Mouse (Mus musculus): ENCODE measurements around the gene Fam177a. TPM values are rescaled to one million over a fixed set of nuclear protein-coding genes. Genes with fewer than 3 reads are reported as not detected.
"Not testable (repeated sequence)": the region's sequence is repeated elsewhere in the genome, so short reads cannot be mapped to it uniquely, and the experiment has no call there.

The Fam177a gene
- total RNA-seq (2021): 10 to 100 TPM; 15.8 to 18.9 TPM
- long read RNA-seq, experiment 1, transcript Fam177a-201 (5 exons, 3,922 nt): major isoform, 13 of 16 reads
- long read RNA-seq, experiment 1, partial matches to known transcripts: 1 of 16 reads
- long read RNA-seq, experiment 1, other reads (novel, unspliced or antisense): 2 of 16 reads
- long read RNA-seq, experiment 2, transcript Fam177a-201 (5 exons, 3,922 nt): major isoform, 9 of 12 reads
- long read RNA-seq, experiment 2, partial matches to known transcripts: 1 of 12 reads
- long read RNA-seq, experiment 2, other reads (novel, unspliced or antisense): 2 of 12 reads

DNA sequence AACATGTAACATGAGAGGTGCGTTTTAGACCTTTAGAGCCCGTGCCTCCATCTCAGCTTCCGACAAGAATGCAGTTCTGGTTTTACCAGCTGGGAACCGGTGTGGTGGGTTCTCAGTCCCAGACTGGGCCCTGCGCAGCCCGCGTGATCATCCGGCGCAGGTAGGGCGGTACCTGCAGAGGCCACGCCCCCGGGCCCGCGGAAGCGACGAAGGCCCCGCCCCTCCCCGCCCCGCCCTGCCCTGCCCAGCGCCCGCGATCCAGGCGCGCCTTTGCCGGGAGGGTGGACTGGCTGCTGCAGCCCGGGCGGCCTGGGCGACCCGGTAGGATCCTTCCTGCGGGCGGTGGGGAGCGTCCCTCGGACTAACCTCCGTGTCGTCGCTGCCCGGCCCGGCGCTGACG lies at the start of gene Fam177a:
Gene Fam177a, plus strand, starts transcription at position 228 of the 400 bp plus-strand sequence.
- H3K4me3 ChIP-seq; DNase-seq (ENCODE audit: extremely low spot score in 1 of 2, low spot score in 2 of 2); H3K27ac ChIP-seq; intact Hi-C loops (cut with DNase I): not testable (repeated sequence)

DNA sequence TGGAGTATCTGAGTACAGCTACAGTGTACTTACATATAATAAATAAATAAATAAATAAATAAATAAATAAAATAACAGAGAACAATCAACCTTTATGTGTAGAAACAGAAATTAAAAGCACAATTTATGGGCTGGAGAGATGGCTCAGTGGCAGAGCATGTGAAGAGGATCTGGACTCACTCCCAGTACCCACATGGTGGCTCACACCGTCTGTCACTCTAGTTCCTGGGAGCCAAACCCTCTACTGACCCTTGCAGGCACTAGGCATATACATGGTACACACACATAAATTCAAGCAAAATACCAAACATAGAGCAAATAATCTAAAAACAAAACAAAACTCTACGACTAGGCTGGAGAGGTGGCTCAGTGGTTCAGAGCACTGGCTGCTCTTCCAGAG lies 49.0 kb upstream of the Fam177a start:
- Histone ChIP-seq H3K4me3 (no peak overlapping the region), H3K27ac (no peak overlapping the region)
- DNase-seq (ENCODE audit: extremely low spot score in 1 of 2, low spot score in 2 of 2): no peak
- intact Hi-C loops (cut with DNase I): no loop called here
- no peak for TF ChIP-seq CTCF (IDR thresholded peaks at IDR 0.05)

DNA sequence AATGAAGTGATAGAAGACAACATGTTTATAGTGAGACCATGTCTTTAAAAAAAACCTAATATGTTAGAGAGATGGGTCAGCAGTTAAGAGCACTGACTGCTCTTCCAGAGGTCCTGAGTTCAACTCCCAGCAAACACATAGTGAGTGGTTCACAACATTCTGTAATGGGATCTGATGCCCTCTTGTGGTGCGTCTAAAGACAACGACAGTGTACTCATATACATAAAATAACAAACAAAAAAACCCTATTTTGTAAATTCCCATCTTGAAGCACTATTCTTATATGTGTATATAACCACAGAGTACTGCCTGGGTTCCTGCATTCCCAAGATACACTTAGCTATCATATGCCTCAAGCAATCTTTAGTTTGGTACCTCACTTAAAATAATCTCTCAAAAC lies 45.6 kb upstream of the Fam177a start:
- TF ChIP-seq CTCF (IDR thresholded peaks at IDR 0.05): peak; percentile 38
- intact Hi-C loops (cut with DNase I); DNase-seq (ENCODE audit: extremely low spot score in 1 of 2, low spot score in 2 of 2); H3K4me3 ChIP-seq; H3K27ac ChIP-seq: not testable (repeated sequence)

DNA sequence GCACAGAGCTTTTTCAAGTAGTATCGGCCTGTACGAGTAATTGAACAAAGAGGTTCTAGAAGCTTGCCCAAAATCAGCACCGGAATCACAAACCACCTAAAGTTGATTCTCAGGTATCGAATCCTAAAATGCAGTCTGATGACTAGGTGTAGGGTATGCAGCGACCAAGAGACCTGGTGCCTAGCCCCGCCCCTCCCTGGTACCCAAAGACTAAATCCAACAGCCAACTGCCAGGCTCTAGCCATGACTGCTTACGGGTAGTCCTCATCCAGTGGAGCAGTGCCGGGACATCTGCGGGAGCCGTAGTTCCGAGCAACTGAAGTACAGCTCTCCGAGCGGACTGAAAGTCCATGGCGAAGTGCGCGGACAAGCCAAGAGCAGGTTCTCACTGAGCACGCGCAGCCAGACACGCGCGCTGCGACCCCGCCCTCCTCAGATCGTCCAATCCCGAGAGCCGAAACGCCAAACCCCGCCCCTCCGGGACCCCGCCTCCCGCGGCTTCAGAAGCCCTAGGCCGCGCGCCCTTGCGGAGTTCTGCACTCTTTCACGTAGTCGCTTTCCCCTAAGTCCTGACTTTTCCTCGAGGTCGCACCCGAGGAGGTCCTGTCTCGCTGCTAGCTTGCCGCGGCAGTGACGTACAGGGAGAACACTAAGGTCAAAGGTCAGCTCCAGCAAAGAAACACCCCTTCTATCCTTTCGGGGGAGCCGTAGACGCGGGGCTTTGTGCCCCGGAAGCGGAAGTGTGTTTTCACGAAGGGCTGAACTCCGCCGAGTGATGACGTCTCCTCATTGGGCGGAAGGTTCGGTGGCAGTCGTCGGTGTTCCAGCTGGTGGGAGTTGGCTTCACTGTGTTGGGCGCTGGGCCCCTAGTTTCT lies 44.3 kb upstream of the Fam177a start, which contains the start of the genes 2700097O09Rik and Srp54a:
Gene 2700097O09Rik, minus strand, starts transcription at position 385 of the 875 bp plus-strand sequence.
Gene Srp54a, plus strand, starts transcription at position 537 of the 875 bp plus-strand sequence.
- intact Hi-C loops (cut with DNase I): not testable (repeated sequence)
- peak within 1 kb of the TSS; percentile 85 for H3K27ac ChIP-seq
- DNase-seq (ENCODE audit: extremely low spot score in 1 of 2, low spot score in 2 of 2): peak; percentile 86 to 90
- peak within 1 kb of the TSS; percentile 69 for H3K4me3 ChIP-seq

DNA sequence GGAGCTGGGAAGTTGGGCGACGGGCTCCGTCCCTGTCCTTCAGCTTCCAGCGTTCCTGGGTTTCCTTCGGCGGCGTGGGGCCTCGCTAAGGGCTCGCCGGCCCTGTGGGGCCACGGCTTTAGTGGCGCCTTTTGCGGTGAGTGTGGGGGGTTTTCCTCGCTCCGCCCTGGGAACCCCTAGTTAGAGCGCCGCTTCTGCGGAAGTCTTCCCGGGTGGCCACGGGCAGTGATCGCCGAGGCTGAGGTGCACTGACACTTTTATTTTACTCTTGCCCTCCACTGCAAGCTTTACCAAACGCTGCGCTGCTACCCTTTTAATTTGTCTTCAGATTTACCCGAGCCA lies 43.7 kb upstream of the Fam177a start:
- intact Hi-C loops (cut with DNase I); DNase-seq (ENCODE audit: extremely low spot score in 1 of 2, low spot score in 2 of 2): not testable (repeated sequence)
- Histone ChIP-seq H3K4me3 (peak overlapping the region; percentile 69), H3K27ac (peak overlapping the region; percentile 85)

DNA sequence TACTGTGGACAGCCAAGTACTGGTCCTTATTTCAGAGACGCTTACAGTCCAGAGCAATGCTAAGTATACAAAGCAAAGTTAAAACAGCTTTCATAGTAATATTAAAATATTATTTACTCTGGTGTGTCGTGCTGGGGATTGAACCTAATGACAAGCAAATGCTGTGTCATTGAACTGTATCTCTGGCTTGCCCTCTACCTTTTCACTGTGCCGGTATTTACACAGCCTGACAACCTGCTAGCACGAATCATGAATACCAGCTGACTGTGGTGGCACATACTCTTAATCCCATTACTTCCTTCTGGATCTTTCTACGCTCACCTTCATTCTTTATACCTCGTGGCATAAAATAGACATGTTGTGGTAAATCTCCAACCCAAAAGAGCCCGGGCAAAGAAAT lies 32.1 kb upstream of the Fam177a start:
- H3K27ac ChIP-seq; H3K4me3 ChIP-seq; intact Hi-C loops (cut with DNase I); DNase-seq (ENCODE audit: extremely low spot score in 1 of 2, low spot score in 2 of 2): not testable (repeated sequence)

DNA sequence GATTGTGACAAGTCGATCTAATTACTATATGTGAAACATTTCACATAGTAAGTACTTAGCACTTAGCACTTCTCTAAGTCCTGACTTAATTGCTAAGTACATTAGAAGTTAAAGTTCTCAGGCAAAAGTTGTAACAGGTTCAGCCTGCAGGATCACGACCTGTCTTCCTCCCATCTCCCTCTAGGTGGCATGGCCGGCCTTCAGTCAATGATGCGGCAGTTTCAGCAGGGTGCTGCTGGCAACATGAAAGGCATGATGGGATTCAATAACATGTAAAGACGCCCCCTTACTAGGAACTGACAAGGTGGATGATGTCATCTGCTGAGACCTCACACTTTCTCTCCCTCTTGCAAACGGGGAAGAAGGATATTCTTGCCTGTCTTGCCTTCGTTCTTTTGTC lies 11.7 kb upstream of the Fam177a start:
- H3K4me3 ChIP-seq; DNase-seq (ENCODE audit: extremely low spot score in 1 of 2, low spot score in 2 of 2); intact Hi-C loops (cut with DNase I); H3K27ac ChIP-seq: not testable (repeated sequence)

DNA sequence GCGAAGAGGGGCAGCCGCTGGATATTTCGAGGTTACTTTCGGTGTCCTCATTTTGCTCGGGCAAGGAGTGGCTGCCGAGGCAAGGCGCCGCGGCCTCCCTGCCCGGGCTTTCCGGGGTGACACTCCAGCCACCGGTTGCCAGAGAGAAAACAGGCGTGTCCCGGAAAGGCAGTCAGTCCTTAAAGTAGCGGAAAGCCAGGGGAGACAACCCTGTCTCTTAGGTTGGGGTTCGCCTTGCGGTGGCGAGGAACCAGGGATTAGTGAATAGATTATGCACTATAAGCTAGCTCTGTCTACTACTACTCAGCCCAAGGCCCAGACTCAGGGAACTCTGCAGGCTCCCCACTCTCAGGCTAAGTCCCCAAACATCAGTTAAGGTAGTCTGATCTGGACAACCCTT lies 462 bp downstream of the Fam177a start:
- H3K4me3 ChIP-seq; intact Hi-C loops (cut with DNase I); H3K27ac ChIP-seq; DNase-seq (ENCODE audit: extremely low spot score in 1 of 2, low spot score in 2 of 2): not testable (repeated sequence)

DNA sequence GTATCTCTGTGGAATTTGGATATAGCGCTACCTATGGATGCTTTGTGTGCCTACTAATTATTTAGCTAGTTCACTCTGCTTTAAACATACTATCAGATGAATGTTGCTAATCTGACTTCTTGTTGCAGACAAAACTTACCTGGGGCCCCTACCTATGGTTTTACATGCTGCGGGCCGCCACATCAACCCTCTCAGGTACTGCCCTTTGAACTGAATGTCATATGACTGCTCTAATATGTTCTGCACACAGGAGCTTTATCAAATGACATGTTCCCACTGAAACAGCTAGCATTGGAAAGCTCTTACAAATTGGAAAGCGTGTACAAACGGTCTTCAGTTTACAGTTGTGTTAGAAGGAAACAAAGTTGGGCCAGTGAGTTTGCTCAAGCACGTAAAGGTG lies 11.3 kb downstream of the Fam177a start:
- intact Hi-C loops (cut with DNase I); DNase-seq (ENCODE audit: extremely low spot score in 1 of 2, low spot score in 2 of 2); H3K4me3 ChIP-seq; H3K27ac ChIP-seq: not testable (repeated sequence)

DNA sequence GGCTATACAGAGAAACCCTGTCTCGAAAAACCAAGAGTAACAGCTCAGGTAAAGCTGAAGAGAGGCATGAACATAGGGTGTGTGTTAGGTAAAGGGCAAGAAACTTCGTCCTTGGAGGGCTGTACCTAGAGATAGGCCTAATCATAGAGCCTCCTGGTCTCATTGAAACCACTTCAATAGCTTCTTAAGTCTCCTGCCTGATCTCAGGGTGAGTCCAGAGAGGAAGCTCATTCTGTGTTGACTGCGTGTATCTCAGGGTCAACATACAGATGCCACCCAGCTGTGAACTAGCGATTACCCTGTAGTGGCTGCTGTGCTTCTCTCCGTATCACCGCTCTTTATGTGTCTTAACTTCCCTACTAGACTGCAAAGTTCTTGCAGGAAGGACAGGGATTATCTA lies 13.6 kb downstream of the Fam177a start:
- intact Hi-C loops (cut with DNase I); H3K4me3 ChIP-seq; DNase-seq (ENCODE audit: extremely low spot score in 1 of 2, low spot score in 2 of 2); H3K27ac ChIP-seq: not testable (repeated sequence)

DNA sequence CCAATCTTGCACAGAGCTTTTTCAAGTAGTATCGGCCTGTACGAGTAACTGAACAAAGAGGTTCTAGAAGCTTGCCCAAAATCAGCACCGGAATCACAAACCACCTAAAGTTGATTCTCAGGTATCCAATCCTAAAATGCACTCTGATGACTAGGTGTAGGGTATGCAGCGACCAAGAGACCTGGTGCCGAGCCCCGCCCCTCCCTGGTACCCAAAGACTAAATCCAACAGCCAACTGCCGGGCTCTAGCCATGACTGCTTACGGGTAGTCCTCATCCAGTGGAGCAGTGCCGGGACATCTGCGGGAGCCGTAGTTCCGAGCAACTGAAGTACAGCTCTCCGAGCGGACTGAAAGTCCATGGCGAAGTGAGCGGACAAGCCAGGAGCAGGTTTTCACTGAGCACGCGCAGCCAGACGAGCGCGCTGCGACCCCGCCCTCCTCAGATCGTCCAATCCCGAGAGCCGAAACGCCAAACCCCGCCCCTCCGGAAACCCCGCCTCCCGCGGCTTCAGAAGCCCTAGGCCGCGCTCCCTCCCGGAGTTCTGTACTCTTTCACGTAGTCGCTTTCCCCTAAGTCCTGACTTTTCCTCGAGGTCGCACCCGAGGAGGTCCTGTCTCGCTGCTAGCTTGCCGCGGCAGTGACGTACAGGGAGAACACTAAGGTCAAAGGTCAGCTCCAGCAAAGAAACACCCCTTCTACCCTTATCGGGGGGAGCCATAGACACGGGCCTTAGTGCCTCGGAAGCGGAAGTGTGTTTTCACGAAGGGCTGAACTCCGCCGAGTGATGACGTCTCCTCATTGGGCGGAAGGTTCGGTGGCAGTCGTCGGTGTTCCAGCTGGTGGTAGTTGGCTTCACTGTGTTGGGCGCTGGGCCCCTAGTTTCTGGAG lies 30.5 kb downstream of the Fam177a start, which contains the start of gene Srp54b:
Gene Srp54b, plus strand, starts transcription at position 546 of the 890 bp plus-strand sequence.
- peak within 1 kb of the TSS; percentile 38; the same call in 1 of the 2 replicates for H3K4me3 ChIP-seq
- intact Hi-C loops (cut with DNase I); DNase-seq (ENCODE audit: extremely low spot score in 1 of 2, low spot score in 2 of 2); H3K27ac ChIP-seq: not testable (repeated sequence)

DNA sequence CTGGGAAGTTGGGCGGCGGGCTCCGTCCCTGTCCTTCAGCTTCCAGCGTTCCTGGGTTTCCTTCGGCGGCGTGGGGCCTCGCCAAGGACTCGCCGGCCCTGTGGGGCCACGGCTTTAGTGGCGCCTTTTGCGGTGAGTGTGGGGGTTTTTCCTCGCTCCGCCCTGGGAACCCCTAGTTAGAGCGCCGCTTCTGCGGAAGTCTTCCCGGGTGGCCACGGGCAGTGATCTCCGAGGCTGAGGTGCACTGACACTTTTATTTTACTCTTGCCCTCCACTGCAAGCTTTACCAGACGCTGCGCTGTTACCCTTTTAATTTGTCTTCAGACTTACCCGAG lies 31.1 kb downstream of the Fam177a start:
- intact Hi-C loops (cut with DNase I); H3K27ac ChIP-seq: not testable (repeated sequence)
- peak in 1 of 2 experiments; percentile 5 for DNase-seq (ENCODE audit: extremely low spot score in 1 of 2, low spot score in 2 of 2)
- peak overlapping the region; percentile 38; the same call in 1 of the 2 replicates for H3K4me3 ChIP-seq

DNA sequence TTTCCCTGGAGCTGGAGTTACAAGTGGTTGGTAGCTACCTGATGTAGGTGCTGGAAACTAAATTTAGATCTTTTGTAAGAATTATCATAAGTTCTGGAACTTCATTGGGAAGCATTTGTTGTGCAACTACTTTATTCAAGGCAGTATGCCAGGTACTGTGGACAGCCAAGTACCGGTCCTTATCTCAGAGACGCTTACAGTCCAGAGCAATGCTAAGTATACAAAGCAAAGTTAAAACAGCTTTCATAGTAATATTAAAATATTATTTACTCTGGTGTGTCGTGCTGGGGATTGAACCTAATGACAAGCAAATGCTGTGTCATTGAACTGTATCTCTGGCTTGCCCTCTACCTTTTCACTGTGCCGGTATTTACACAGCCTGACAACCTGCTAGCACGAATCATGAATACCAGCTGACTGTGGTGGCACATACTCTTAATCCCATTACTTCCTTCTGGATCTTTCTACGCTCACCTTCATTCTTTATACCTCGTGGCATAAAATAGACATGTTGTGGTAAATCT lies 42.8 kb downstream of the Fam177a start:
- H3K27ac ChIP-seq; DNase-seq (ENCODE audit: extremely low spot score in 1 of 2, low spot score in 2 of 2); intact Hi-C loops (cut with DNase I); H3K4me3 ChIP-seq: not testable (repeated sequence)

DNA sequence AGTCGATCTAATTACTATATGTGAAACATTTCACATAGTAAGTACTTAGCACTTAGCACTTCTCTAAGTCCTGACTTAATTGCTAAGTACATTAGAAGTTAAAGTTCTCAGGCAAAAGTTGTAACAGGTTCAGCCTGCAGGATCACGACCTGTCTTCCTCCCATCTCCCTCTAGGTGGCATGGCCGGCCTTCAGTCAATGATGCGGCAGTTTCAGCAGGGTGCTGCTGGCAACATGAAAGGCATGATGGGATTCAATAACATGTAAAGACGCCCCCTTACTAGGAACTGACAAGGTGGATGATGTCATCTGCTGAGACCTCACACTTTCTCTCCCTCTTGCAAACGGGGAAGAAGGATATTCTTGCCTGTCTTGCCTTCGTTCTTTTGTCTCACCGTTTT lies 63.4 kb downstream of the Fam177a start:
- H3K4me3 ChIP-seq; DNase-seq (ENCODE audit: extremely low spot score in 1 of 2, low spot score in 2 of 2); intact Hi-C loops (cut with DNase I); H3K27ac ChIP-seq: not testable (repeated sequence)

DNA sequence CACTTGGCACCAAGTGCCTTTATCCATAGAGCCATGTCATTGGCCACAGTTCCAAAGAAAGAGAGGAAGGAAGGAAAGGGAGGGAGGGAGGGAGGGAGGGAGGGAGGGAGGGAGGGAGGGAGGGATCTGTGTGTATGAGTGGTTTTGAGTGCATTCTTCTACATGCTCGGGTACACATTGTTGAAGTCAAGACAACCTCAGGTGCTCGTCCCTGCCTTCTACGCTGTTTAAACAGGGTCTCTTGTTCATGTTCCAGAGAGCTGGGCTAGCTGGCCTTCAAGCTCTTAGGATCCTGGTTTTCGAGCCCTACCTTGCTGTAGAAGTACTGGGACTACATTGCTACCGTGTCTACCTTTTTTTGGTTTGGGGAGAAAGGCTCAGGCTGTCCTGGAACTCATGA lies 64.9 kb downstream of the Fam177a start:
- DNase-seq (ENCODE audit: extremely low spot score in 1 of 2, low spot score in 2 of 2); H3K4me3 ChIP-seq; intact Hi-C loops (cut with DNase I); H3K27ac ChIP-seq: not testable (repeated sequence)
